Mouse (Mus musculus) testis, adult 2 months (tissue): Measurements from ENCODE around the gene Tff1. TPM values are rescaled to one million over a fixed set of nuclear protein-coding genes. Genes with fewer than 3 reads are reported as not detected.

Source experiments
- H3K27ac ChIP-seq: fragments of 200-500 bp; 2 replicates; pipeline ENCODE4 v1.5.1; 2012; ENCODE audit warnings: low read depth, low read length; ENCODE audit not compliant: control insufficient read depth, insufficient read depth
- H3K27me3 ChIP-seq: fragments of 200-500 bp; 2 replicates; pipeline ENCODE4 v1.6.1; 2012; ENCODE audit warnings: mild to moderate bottlenecking, low read length, moderate library complexity; ENCODE audit not compliant: control insufficient read depth, insufficient read depth
- H3K36me3 ChIP-seq: fragments of 200-500 bp; 2 replicates; pipeline ENCODE4 v1.6.1; 2012; ENCODE audit warnings: mild to moderate bottlenecking, low read length; ENCODE audit not compliant: control insufficient read depth, insufficient read depth
- H3K4me1 ChIP-seq: fragments of 200-500 bp; 2 replicates; pipeline ENCODE4 v1.6.1; 2012; ENCODE audit warnings: low read length; ENCODE audit not compliant: control insufficient read depth, insufficient read depth
- H3K4me3 ChIP-seq: fragments of 200-500 bp; 2 replicates; pipeline ENCODE4 v1.5.1; 2012; ENCODE audit warnings: low read depth, mild to moderate bottlenecking, low read length, moderate library complexity, mixed read lengths; ENCODE audit not compliant: control insufficient read depth
- CTCF ChIP-seq: fragments of 200-500 bp; IDR thresholded peaks from 2 replicates; pipeline ENCODE4 v1.5.1; 2012; ENCODE audit warnings: low read depth, mild to moderate bottlenecking, inconsistent platforms, low read length, moderate library complexity; ENCODE audit not compliant: control insufficient read depth, insufficient read depth, insufficient replicate concordance
- POLR2A ChIP-seq: fragments of 200-500 bp; IDR thresholded peaks from 2 replicates; pipeline ENCODE4 v1.6.1; 2012; ENCODE audit warnings: low read depth, mild to moderate bottlenecking, inconsistent platforms, low read length, moderate library complexity; ENCODE audit not compliant: control insufficient read depth
- polyA plus RNA-seq: library from polyadenylated mRNA; depleted of rRNA; stranded (reverse); fragments of >200 nt; gene quantifications from 2 replicates; pipeline ENCODE4 v1.2.3, GENCODE M21; 2012

The Tff1 gene
- polyA plus RNA-seq, 1 experiment = 0.16 TPM

DNA sequence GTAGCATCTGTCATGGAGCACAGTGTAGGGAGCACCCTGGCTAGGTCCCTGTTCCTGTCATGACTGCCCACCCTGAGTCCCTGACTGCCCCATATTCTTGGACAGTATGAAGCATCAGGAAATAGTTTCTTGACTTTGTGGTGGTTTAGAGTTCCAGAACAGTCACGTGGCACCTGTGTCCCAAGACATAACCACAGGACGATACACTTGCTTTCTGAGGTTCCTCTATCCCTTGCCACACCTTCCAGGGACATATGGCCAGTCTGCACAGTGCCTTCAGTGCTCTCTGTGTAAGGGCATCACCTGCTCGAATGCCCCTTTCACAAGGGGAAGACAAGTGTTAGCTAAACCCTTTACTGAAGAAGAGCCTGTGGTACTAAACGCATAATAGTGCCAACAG is 16.4 kb upstream of the Tff1 start:
- H3K36me3 ChIP-seq = no peaks in the 10 kb centered on the region
- no peak overlapping the region for H3K4me3 ChIP-seq
- TF ChIP-seq POLR2A (no peak), CTCF (no peak)
- H3K27ac ChIP-seq = no peak overlapping the region
- H3K27me3 ChIP-seq = no peaks in the 10 kb centered on the region
- no peaks in the 10 kb centered on the region for H3K4me1 ChIP-seq

DNA sequence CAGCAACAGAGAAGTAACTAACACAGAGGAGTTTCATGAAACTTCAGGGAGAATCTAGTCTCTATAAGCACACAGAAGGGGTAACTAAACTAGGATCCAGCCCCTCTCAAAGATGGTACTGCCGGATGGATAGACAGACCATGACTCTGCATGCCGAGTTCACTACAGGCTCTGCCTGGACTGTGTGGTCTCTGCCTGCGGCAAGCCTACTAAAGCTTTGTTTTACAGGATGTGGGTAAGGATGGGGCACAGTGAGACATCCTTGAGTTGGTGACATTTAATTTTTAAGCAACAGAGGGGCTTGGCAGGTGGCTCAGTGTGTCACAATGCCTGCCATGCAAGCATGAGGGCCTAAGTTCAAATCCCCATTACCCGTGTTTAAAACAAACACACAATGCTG is 11.2 kb upstream of the Tff1 start:
- H3K36me3 ChIP-seq = no peaks in the 10 kb centered on the region
- no peak overlapping the region; the same call in 1 of the 2 replicates for H3K4me3 ChIP-seq
- H3K27ac ChIP-seq = no peak overlapping the region
- no peaks in the 10 kb centered on the region for H3K4me1 ChIP-seq
- no peaks in the 10 kb centered on the region for H3K27me3 ChIP-seq
- TF ChIP-seq POLR2A (no peak), CTCF (no peak)

- Histone ChIP-seq H3K4me3 (no peak overlapping the region), H3K4me1 (no peaks in the 10 kb centered on the region), H3K27me3 (no peaks in the 10 kb centered on the region), H3K36me3 (no peaks in the 10 kb centered on the region), H3K27ac (no peak overlapping the region)
- no peak for TF ChIP-seq CTCF
- no peak for TF ChIP-seq POLR2A
These were observed 4.7 kb upstream of the Tff1 start for GRCm38 (mm10) chr17:31169796-31170195.

- no peak overlapping the region for H3K27ac ChIP-seq
- no peaks in the 10 kb centered on the region for H3K4me1 ChIP-seq
- H3K36me3 ChIP-seq = no peaks in the 10 kb centered on the region
- H3K27me3 ChIP-seq = no peaks in the 10 kb centered on the region
- no peak overlapping the region for H3K4me3 ChIP-seq
- TF ChIP-seq POLR2A (no peak), CTCF (no peak)
These were observed 1.3 kb downstream of the Tff1 start for GRCm38 (mm10) chr17:31163821-31164220.

DNA sequence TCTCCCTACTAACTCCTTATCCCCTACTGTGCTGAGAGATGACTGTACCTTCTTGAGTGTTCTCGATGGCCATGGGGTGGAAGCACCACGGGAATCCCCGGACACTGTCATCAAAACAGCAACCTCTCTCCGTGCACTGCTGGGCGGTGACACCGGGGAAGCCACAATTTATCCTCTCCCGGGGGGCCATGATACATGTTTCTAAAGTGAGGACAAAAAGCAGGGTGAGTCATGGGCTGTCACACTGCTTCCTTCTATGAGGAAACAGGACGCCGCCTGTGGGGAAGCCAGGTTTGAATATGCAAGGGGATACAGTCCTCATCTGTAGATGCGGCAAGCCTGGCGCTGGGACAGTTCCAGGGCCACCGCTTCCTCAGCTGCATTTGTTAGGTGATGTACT is 2.5 kb downstream of the Tff1 start:
- Histone ChIP-seq H3K4me3 (no peak overlapping the region), H3K27me3 (no peaks in the 10 kb centered on the region), H3K27ac (no peak overlapping the region), H3K36me3 (no peaks in the 10 kb centered on the region), H3K4me1 (no peaks in the 10 kb centered on the region)
- TF ChIP-seq POLR2A (no peak), CTCF (no peak)

- no peaks in the 10 kb centered on the region for H3K36me3 ChIP-seq
- no peaks in the 10 kb centered on the region for H3K4me1 ChIP-seq
- no peaks in the 10 kb centered on the region for H3K27me3 ChIP-seq
- TF ChIP-seq POLR2A (no peak), CTCF (no peak)
- no peak overlapping the region for H3K27ac ChIP-seq
- no peak overlapping the region for H3K4me3 ChIP-seq
These were observed 4.8 kb downstream of the Tff1 start for GRCm38 (mm10) chr17:31160291-31160690.

- no peak for TF ChIP-seq CTCF
- TF ChIP-seq POLR2A = no peak
- H3K4me1 ChIP-seq = no peaks in the 10 kb centered on the region
- no peaks in the 10 kb centered on the region for H3K36me3 ChIP-seq
- no peaks in the 10 kb centered on the region for H3K27me3 ChIP-seq
- H3K4me3 ChIP-seq = no peak overlapping the region
- H3K27ac ChIP-seq = no peak overlapping the region
These were observed 7.2 kb downstream of the Tff1 start for GRCm38 (mm10) chr17:31157921-31158320.

DNA sequence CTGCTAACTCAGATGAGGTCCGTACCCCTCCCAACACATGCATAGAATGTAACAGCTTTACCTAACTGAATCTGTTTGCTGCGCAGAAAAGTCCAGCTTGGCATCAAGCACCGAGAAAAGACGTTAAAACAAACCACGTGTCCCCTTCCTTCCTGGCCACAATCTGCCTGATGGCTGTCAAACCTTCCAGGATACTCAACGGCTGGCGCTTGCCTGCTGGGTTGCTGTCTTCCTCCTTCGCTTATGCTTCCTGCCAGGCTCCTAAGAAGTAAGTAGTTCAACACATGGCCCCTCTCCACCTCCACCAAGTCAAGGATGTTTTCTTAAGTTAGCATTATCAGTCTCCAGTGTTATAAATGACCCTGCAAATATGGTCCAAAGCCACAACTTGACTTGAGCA is 11.3 kb downstream of the Tff1 start:
- Histone ChIP-seq H3K36me3 (no peaks in the 10 kb centered on the region), H3K4me3 (no peak overlapping the region), H3K27ac (no peak overlapping the region), H3K4me1 (no peaks in the 10 kb centered on the region), H3K27me3 (no peaks in the 10 kb centered on the region)
- TF ChIP-seq CTCF (no peak), POLR2A (no peak)
